Mouse (Mus musculus) lung, adult 2 months (tissue): Measurements from ENCODE around the gene Shc3.

Experiments used
- CTCF ChIP-seq: fragments of 200-500 bp; IDR thresholded peaks from 2 replicates; pipeline ENCODE4 v1.5.1; 2011; ENCODE audit warnings: mild to moderate bottlenecking, low read length, control low read depth; ENCODE audit not compliant: insufficient read depth
- POLR2A ChIP-seq: fragments of 200-500 bp; IDR thresholded peaks from 2 replicates; pipeline ENCODE4 v1.6.1; 2011; ENCODE audit warnings: low read depth, mild to moderate bottlenecking, control low read depth, low read length, borderline replicate concordance; ENCODE audit errors: extremely low read depth

DNA sequence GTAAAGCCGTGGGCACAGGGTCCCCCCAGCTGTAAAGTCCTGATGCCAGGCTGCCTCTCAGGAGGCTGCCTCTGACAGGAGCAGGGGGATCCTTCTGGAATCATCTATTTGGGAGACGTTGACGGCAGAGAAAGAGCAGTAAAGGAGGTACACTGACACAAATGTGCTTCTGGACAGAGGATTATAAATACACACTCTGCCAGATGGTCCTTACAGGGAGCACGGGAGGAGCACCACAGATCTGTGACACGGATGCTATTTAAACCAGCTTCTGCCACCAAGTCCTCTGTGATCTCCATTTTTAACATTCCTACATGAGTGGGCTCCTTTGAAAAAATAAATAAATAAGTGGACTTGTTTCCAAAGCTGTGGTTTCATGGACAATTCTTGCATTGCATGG is 63.5 kb downstream of the Shc3 start:
- TF ChIP-seq CTCF (no peak), POLR2A (no peak)
